Mouse (Mus musculus): Measurements from ENCODE around the gene Nkx2-5. TPM values are rescaled to one million over a fixed set of nuclear protein-coding genes. Genes with fewer than 3 reads are reported as not detected.

Nkx2-5 gene
- total RNA-seq, 2 experiments from 2014 or later = not detected

DNA sequence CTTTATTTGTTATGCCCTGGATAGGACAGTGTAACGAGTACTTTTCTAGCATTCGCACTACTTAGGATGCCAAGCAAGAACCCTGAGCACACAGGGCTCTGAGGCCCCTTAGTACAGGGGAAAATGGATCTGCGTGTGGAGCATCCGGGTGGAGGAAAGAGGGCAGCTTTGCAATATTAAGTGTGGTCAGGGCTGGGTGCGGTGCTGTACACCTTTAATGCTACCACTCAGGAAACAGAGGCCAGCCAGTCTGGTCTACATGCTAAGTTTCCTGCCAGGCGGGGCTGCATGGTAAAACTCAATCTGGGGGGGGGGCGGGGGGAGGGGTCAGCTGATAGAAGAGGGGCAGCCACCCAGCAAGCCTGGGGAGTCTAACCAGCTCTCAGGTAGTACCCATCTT, 49.4 kb downstream of the Nkx2-5 start:
- intact Hi-C loops (cut with DNase I) = loop anchor here (2.0 kb wide), 1 partner anchor 91 kb away; no protein-coding TSS in a partner anchor
- no peak for DNase-seq (ENCODE audit: extremely low spot score in 1 of 2, low spot score in 2 of 2)

DNA sequence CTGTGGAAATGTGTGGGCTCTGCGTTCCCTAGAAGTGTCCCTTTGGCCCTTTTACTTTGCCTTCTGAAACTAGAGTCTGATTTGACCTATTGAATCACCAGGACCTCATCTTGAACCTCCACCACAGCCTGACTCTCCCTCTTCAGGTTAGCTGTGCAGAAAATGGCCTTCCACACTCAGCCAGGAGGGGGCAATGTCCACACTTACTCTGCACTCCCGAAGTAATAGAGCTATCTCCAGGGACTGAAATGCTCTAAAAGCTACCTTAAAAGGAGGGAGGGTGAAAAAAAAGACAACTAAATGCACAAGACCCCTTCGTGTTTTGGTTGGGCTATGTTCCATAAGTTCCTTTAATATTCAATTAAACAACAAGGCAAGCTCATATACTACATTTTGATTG, 50.1 kb downstream of the Nkx2-5 start:
- intact Hi-C loops (cut with DNase I) = loop anchor here (2.0 kb wide), 1 partner anchor 92 kb away; no protein-coding TSS in a partner anchor
- peak in 1 of 2 experiments; percentile 61 for DNase-seq (ENCODE audit: extremely low spot score in 1 of 2, low spot score in 2 of 2)

DNA sequence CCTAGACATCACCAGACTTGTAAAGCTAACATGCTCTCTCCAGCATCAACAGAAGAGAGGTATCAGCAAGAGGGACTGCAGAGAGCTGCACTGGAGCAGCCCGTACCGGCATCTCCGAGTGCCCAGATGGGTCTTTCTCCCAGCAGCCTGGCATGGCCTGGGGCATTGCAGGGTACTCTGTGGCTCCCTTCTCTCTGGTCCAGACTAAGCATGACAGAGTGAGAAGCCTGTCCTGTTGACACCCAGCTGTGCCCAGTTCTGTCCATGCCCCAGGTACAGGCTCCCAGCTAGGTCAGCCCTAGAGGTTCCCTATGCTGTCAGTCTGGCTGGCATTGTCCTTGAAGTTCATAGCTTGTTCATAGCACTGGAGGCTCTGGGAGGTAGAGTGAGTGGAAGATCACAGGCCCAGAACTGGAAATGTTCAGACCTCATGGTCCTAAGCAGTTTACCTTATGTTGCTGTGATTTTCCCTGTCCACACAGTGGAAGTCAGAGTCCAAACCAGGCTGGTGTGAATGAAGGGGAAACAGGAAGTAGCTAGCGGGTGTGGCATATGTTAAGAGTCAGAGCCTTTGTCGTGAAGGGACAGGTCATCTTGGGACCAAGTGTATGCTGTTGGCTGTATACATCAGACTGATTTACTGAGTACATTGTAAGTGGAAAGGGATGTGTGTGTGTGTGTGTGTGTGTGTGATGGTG, 51.6 kb downstream of the Nkx2-5 start:
- DNase-seq (ENCODE audit: extremely low spot score in 1 of 2, low spot score in 2 of 2) = no peak
- intact Hi-C loops (cut with DNase I) = no loop called here

DNA sequence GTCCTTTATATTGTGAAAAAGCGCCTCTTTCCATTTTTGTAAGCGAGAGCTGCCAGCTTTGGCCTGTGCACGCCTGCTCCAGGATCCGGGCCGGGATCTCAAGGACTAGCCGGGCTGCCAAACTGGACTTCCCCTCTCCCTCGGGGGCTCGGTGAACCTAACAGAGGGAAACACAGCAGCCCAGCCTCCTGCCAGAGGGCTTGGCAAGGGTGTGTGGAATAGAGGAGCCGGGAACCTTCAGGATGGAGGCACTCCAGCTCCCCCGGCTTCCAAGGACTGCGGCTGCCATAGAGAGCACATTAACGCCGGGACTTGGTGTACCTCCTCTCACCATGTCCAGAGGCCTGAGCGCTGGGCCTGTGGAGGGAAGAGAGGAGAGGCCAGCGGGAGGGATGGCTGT, 52.7 kb downstream of the Nkx2-5 start:
- DNase-seq (ENCODE audit: extremely low spot score in 1 of 2, low spot score in 2 of 2) = no peak
- intact Hi-C loops (cut with DNase I) = no loop called here

DNA sequence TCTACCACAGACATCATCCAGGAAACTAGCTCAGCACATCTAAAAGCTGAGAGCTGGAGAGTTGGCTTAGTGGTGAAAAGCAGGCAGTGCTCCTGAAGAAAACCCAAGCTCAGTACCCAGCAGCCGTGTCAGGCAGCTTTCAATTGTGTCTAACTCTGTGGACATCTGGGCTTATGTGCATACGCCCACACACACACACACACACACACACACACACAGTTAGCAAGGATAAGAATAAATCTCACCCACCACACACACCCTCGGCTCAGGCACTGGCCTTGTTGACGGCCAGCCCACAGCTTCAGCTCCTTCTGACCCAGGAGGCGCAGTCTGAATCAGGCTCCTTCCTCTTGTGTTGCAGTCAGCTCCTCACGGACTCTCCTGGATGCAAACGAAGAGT, 53.2 kb downstream of the Nkx2-5 start:
- no peak for DNase-seq (ENCODE audit: extremely low spot score in 1 of 2, low spot score in 2 of 2)
- intact Hi-C loops (cut with DNase I) = no loop called here

DNA sequence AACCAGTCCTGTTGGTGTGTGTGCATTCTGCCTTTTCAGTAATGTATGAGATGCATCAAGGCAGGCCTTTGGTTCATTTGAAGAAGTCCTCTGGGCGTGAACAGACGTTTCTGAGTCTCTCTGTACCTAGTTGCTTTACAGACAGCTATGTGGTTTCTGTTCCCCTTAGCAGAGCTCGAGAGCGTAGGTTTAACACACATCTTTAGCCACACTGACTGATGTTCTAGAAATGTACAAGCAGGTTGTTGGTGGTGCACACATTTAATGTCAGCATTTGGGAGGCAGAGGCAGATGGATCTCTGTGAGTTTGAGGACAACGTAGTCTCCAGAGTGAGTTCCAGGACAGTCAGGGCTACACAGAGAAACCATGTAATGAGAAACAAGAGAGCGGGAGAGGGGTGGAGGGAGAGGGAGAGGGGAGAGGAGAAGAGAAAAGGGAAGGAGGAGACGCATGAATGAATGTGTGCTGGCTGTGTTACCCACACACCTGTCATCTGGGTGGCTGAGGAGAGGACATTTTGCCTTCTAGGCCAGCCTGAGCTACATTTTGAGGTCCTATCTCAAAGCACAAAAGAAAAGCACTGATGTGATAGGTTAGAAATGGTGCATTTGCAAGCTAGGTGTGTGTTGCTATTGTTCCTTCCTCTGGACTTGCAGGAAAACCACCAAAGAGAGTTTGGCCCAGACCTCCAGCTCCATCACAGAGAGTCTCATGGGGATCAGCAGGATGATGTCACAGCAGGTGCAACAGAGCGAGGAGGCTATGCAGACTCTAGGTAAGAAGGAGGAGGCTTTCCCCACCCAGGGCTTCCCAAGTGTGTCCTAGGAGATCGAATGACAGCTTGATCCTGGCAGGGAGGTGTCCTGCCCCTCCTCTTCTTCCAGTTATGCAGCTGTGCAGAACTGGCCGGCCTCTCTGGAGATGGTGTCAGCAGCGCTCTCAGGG, 54.3 kb downstream of the Nkx2-5 start:
- DNase-seq (ENCODE audit: extremely low spot score in 1 of 2, low spot score in 2 of 2) = no peak
- intact Hi-C loops (cut with DNase I) = no loop called here

DNA sequence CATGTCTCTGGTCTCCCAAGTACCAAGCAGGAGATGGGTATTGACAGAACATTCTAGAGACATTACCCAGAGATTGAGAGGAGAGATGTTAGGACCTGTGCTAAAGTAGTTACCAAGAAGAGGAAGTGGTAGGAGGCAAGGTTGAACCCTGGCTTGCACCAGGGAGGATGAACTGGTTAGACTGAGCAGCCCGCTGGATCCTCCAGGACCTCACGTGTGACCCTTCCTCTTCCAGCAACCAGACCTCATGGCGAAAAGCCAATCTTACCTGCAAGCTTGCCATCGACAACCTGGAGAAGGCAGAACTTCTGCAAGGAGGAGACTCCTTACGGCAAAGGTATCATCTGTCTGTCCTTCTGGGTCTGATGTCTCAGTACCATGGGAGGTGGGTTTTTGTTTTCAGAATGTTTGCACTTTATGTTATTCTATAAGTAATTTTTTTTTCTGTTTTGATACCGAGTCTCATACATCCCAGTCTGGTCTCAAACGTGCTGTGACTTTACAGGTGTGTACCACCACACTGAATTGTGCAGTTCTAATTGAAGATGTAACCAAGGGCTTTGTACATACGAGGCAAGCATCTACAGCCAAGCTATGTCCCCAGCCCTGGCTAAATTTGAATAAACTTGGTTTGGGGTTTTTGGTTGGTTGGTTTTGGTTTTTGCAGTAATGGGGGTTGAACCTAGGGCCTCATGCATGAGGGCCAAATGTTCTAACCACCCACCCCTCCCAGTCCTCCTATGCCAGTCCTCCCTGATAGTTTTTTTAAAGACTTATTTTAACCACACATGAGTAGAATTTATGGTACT, 55.1 kb downstream of the Nkx2-5 start:
- intact Hi-C loops (cut with DNase I) = loop anchor here (10.0 kb wide), 2 partner anchors 125 to 325 kb away; partner anchors contain the start of gene Atp6v0e
- DNase-seq (ENCODE audit: extremely low spot score in 1 of 2, low spot score in 2 of 2) = no peak

DNA sequence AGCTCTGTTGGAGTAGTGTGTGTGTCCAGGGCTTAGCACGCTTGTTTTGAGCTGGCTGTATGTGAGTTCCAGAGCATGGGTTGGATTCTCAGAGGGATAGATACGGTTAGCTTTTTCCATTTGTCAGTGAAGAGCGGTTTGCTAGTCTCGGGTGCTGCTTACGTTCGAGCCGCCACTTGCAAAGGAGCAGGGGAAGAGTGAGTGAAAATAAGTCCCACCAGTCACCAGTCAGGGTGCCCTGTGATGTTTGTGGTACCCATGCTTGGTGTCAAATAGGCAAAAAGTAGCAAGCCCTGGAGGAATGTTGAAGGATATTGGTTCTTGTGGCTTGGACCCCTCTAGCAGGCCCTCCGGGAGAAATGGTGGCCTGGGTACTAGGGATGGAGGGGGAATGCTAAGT, 55.8 kb downstream of the Nkx2-5 start:
- intact Hi-C loops (cut with DNase I) = loop anchor here (10.0 kb wide), 2 partner anchors 124 to 324 kb away; partner anchors contain the start of gene Atp6v0e
- no peak for DNase-seq (ENCODE audit: extremely low spot score in 1 of 2, low spot score in 2 of 2)

Other genes starting within 250 kb of the Nkx2-5 start
- gene Atp6v0e, start 181.8 kb downstream of the Nkx2-5 start, total RNA-seq (2021) = 10 to 100 TPM; 31.3 to 34.7 TPM
- gene Crebrf, start 129.4 kb downstream of the Nkx2-5 start, total RNA-seq (2021) = 10 to 100 TPM; 26.4 to 30.1 TPM
- gene Bnip1, start 63.9 kb downstream of the Nkx2-5 start, total RNA-seq (2021) = 10 to 100 TPM; 34.2 to 38.4 TPM
- 1 to 10 TPM; 3.1 to 3.2 TPM for gene Kifc5b, start 72.1 kb upstream of the Nkx2-5 start, total RNA-seq (2021)
- gene Phf1, start 88.0 kb upstream of the Nkx2-5 start, total RNA-seq (2021) = 10 to 100 TPM; 19.3 to 21.8 TPM
- 100 to 1,000 TPM; 105 to 107 TPM for gene Cuta, start 94.6 kb upstream of the Nkx2-5 start, total RNA-seq (2021)
- gene Syngap1, start 96.2 kb upstream of the Nkx2-5 start, total RNA-seq (2021) = 100 to 1,000 TPM; 536 to 546 TPM
- 10 to 100 TPM; 14.6 to 16.0 TPM for gene Zbtb9, start 128.2 kb upstream of the Nkx2-5 start, total RNA-seq (2021)
- 10 to 100 TPM; 29.7 to 32.1 TPM for gene Bak1, start 184.0 kb upstream of the Nkx2-5 start, total RNA-seq (2021)
- 1 to 10 TPM; 2.1 to 2.9 TPM for gene Itpr3, start 212.3 kb upstream of the Nkx2-5 start, total RNA-seq (2021)